Mouse (Mus musculus) ES-E14 (cell line): Measurements from ENCODE around the gene Stim2.

ENCODE experiments used
- HCFC1 ChIP-seq: IDR thresholded peaks from 2 replicates; pipeline ENCODE4 v1.6.1; 2012; ENCODE audit warnings: low read length, inconsistent platforms, borderline replicate concordance; ENCODE audit not compliant: insufficient read depth
- ZC3H11A ChIP-seq: IDR thresholded peaks from 2 replicates; pipeline ENCODE4 v1.6.1; 2012; ENCODE audit warnings: low read depth, mild to moderate bottlenecking, inconsistent platforms, low read length, borderline replicate concordance

DNA sequence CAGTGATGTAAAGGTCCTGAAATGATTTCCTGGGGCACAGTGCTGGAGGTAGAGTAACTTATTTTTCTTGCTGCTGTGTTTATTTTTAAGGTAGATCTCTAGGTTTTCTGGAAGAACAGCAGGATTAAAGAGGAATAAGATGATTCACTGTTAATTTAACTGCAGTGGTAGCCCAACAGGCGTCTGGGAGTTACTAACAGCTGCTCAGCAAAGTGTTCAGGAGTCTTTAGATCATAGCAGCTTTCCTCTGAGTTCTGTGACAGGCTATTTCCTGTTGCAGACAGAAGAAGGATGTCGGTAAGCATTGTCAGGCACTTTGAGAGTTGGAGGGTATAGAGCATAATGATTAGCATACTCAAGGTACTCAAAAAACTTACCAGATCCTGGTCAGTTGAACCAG lies 1.5 kb downstream of the Stim2 start:
- TF ChIP-seq ZC3H11A = no peak
- TF ChIP-seq HCFC1 = no peak
